Mouse (Mus musculus) myocyte (in vitro differentiated cells): ENCODE measurements around the gene Pikfyve.

Source experiments
- E2F4 ChIP-seq: IDR thresholded peaks from one replicate; pipeline ENCODE4 v1.6.1; 2011; ENCODE audit warnings: mild to moderate bottlenecking, control low read depth, moderate library complexity; ENCODE audit not compliant: insufficient read depth
- MAX ChIP-seq: IDR thresholded peaks from one replicate; pipeline ENCODE4 v1.6.1; 2011; ENCODE audit warnings: low read depth, mild to moderate bottlenecking, control low read depth
- MYOG ChIP-seq, 3 experiments: IDR thresholded peaks; one replicate each; pipeline ENCODE4 v1.6.1; 2011; ENCODE audit warnings: control low read depth in 2 of 3, low read depth in 2 of 3, mild to moderate bottlenecking in 2 of 3; ENCODE audit not compliant: insufficient read length in 2 of 3, control insufficient read depth in 1 of 3, insufficient read depth in 1 of 3
- POLR2A ChIP-seq: IDR thresholded peaks from one replicate; pipeline ENCODE4 v1.6.1; 2011; ENCODE audit warnings: low read depth, mild to moderate bottlenecking, control low read depth, moderate library complexity; ENCODE audit not compliant: insufficient read length
- TCF3 ChIP-seq: IDR thresholded peaks from one replicate; pipeline ENCODE4 v1.6.1; 2011; ENCODE audit warnings: low read depth, control low read depth; ENCODE audit not compliant: insufficient read length

DNA sequence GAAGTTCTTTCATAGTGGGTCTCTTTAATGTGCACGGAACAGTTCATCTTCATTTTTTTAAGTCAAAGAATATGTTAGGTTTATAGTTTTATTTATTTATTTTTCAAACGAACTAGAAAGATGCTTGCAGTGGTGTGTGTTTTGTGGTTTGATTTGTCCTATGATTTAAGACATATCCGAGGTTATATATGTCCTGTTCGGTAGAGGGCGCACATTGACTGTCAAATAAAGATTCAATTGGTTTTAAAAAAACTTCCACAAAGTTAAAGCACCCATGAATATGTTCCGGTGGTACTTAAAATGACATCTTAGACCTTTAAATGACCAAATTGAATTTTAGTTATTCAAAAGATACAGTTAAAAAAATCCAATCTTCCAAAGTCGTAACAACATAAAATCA lies 125.6 kb downstream of the Pikfyve start:
- TF ChIP-seq MYOG (IDR thresholded peaks at IDR 0.05; ENCODE audit: control insufficient read depth in 1 of 3, insufficient read depth in 1 of 3, insufficient read length in 2 of 3, low read depth in 2 of 3) (no peak), POLR2A (no peak), MAX (no peak), TCF3 (no peak), E2F4 (no peak)
